Mouse (Mus musculus) adrenal gland, adult 18-20 months (tissue): ENCODE measurements around the gene Ston1. TPM values are rescaled to one million over a fixed set of nuclear protein-coding genes. Genes with fewer than 3 reads are reported as not detected.

Source experiments
- DNase-seq, 2 experiments: peaks; one replicate each; pipeline ENCODE4 v3.0.0; 2021 to 2022; ENCODE audit warnings: low spot score in 2 of 2
- total RNA-seq, 2 experiments: library from RNA; stranded (reverse); gene quantifications; 1 replicate in 1 of 2; 2 replicates in 1 of 2; pipeline ENCODE4 v1.2.3; 2021

The Ston1 gene
- total RNA-seq, 2 experiments from 2014 or later: 28.3 to 32.3 TPM

DNA sequence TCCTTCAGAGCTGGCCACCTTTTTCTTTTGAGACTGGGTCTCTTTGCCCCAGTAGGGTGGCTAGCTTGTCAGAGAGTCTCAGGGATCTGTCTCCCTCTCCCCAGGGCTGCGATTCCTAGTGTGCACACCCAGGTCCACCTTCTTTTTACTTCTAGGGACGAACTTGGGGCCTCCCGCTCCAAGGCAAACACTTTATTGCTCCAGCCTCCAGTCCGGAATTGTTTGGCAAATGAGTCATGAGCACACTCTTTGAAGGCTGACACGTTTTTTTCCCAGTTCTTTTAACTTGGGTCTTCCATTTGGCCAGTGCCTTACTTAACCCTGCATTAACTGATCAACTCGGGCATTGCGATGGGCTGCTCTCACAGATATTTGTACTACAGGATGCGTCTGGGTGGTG lies 14.1 kb upstream of the Ston1 start:
- no peak for DNase-seq

- no peak for DNase-seq
These were observed 10.1 kb upstream of the Ston1 start for GRCm38 (mm10) chr17:88587371-88587770.

DNA sequence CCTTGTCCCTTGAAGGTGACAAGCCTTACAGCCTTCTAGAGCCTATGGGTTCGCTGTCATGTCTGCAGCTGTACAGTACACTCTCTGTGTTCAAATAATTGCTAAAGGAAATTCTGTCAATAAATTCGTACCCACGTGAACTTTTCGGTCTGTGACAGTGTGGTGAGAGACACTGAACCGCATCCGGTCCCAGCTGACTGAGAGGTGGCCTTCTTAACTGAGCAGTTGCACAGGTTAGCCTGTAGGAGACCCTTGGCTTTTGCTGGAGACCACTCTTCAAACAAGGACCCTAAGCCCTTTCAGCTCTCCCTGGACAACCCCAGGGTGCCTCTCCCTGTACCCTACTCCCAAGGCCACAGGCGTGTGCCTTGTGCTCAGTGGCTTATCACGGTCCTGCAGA lies 9.3 kb upstream of the Ston1 start:
- no peak for DNase-seq

- DNase-seq: no peak
These were observed 7.2 kb upstream of the Ston1 start for GRCm38 (mm10) chr17:88590251-88590650.

GRCm38 (mm10) chr17:88595071-88595470 lies 2.4 kb upstream of the Ston1 start:
- no peak for DNase-seq

DNA sequence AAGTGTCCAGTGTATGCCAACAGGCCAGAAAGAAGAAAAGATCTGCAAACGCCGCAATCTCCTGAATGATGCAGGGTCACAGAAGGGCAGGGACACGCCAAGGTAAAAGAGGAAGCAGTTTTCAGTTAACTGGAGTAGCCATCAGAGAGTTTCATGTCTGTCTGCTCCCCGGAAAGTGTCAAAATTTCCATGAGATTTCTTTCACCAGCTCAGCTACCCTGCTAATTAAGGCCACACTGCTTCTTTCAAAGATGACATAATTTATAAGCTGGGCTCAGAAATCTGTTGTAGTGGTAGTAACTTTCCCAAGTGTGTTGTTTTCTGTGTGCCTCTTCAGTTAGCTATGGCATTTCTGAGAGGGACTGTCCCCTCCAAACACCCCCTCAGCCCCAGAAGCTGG lies 1.4 kb upstream of the Ston1 start:
- no peak for DNase-seq

- no peak for DNase-seq
These were observed 801 bp upstream of the Ston1 start for GRCm38 (mm10) chr17:88596544-88597221.

DNA sequence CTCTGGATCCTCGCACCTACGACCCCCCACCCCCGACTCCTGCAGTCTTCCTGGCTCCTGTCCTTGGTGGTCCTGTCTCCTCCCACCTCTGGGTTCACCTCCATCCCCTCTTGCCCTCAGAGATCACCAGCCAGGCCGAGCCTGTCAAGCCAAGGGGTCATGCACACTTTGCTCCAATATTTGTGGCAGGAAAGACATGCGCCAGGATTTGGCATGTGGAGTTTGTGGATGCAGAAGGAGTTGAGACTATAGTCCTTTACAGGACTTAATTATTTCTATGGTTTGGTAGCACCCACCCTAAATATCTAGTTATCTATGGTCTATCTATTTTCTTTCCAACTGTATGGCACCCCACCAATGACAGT lies 554 bp downstream of the Ston1 start:
- no peak for DNase-seq

- no peak for DNase-seq
These were observed 1.3 kb downstream of the Ston1 start for GRCm38 (mm10) chr17:88598570-88599368.

GRCm38 (mm10) chr17:88600492-88601026 lies 3.1 kb downstream of the Ston1 start:
- no peak for DNase-seq

GRCm38 (mm10) chr17:88603943-88604342 lies 6.5 kb downstream of the Ston1 start:
- DNase-seq: no peak

DNA sequence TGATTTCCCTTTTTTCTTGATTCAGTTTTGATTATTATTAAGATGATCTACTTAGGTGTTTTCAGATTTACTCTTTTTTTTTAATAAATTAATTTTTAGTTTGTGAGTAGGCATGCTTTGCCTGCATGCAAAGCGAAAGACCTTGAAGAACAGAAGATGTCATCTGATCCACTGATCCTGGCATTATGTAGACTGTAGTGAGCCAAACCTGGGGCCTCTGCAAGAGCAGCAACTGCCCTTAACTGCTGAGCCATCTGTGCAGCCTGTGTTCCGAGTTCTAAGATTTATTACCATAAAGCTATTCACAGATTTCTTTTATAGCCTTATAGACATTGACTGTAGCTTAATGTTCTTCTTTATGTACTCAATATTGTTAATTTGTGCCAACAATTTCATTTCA lies 8.6 kb downstream of the Ston1 start:
- no peak for DNase-seq

DNA sequence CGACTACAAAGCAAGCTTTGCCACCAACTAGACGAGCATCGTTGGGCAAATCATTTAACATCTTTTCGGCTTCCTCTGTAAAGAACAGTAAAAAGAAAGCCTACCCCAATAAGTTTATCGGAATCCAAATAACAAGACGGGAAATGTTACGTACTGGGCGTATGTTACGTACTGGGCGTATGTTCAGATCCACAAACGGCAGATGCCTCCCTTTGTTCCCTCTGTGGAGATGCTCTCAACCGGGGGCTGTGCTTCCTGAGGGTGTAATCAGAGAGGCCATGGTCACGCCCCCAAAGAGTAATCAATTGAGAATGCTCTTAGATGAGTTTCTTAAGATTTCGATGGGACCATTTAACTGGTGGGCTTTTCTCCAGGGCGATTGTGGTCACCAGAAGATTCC lies 11.9 kb downstream of the Ston1 start:
- no peak for DNase-seq

GRCm38 (mm10) chr17:88611057-88611456 lies 13.6 kb downstream of the Ston1 start:
- no peak for DNase-seq

DNA sequence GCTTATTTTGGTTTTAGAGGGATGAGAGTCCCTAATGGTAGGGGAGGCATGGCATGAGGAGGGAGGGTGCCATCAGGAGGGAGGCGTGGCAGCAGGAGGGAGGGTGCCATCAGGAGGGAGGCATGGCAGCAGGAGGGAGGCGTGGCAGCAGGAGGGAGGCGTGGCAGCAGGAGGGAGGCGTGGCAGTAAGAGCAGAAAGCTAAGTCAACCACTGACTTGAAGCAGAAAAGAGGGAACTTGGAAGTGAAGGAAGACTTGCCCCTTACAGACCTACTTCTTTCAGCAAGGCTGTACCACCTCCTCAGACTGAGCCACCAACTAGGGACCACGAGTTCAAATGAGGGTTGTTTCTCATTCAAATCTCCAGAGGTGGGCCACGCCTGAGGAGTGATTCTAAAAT lies 15.7 kb downstream of the Ston1 start:
- DNase-seq: no peak

GRCm38 (mm10) chr17:88613721-88614120 lies 16.2 kb downstream of the Ston1 start:
- no peak for DNase-seq

GRCm38 (mm10) chr17:88614234-88614633 lies 16.8 kb downstream of the Ston1 start:
- no peak for DNase-seq

GRCm38 (mm10) chr17:88614733-88615132 lies 17.2 kb downstream of the Ston1 start:
- no peak for DNase-seq

GRCm38 (mm10) chr17:88615492-88616155 lies 18.1 kb downstream of the Ston1 start:
- no peak for DNase-seq

GRCm38 (mm10) chr17:88620935-88621334 lies 23.5 kb downstream of the Ston1 start:
- no peak for DNase-seq

GRCm38 (mm10) chr17:88621374-88621773 lies 23.9 kb downstream of the Ston1 start:
- no peak for DNase-seq

- DNase-seq: no peak
These were observed 25.2 kb downstream of the Ston1 start for GRCm38 (mm10) chr17:88622711-88623110.
